Mouse (Mus musculus): ENCODE measurements around the gene Oosp2. TPM values are rescaled to one million over a fixed set of nuclear protein-coding genes. Genes with fewer than 3 reads are reported as not detected.

Gene Oosp2
- 3.6 TPM for polyA plus RNA-seq (2014; fragmentation: Illumina TruSeq; extraction: RNeasy Lipid Tissue Mini Kit (QIAGEN cat#74804); ENCODE audit: low read depth, low replicate concordance)

DNA sequence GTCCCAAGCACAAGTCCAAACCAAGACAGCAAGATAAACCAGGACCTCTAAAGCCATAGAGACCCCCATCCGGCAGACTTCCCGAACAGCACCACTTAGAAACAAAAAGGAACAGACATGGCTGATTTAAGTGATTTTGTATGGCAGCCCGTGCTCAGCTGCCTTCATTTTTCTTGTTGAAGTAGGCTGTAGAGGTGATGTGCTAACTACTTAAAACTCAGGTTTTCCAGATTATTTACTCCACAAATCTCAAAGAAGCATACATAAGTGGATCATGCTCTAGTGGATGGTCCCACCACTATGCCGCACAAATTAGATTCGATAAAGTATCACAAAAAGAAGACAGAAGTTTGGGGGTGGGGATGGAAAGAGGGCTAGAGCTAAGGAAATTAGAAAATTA, at the start of gene Oosp2:
Oosp2 (minus strand) TSS at position 101 of the 400 bp plus-strand sequence.

DNA sequence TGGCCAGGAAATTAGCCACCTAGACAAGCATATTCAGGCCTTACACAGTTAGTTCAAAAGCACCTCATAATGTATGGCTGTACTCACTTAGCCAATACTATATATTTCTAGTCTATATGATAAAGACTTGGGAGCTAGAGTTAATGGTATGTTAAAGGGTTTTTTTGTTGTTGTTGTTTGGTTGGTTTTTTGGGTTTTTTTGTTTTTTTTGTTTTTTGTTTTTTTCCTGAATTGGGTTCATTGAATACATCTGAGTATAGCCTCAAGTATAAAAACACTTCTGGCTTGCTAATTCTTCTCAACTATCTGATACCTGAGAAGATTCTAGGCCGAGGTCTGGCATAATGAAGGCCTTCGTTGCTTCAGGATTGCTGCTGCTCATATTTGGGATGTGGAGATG, 36.4 kb upstream of the Oosp2 start, which contains the start of gene Oosp3:
Oosp3 (plus strand) TSS at position 301 of the 400 bp plus-strand sequence.

DNA sequence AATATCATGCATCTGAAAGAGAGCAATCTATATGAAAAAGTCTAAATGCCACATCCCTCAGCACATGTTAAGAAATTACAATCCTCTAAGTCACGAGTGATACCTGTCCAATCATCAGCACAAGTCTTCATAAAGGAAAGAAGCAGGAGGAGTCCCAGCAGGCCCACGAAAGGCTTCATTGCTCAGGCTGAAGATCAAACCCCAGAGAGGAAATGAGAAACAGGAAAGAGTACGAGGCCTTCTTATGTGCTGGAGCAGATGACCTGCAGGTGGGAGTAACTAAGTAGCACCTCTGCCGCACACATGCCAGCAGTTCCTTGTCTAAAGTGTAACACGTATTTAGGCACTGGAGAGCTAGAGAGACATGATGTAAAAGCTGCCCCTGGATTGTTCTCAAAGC, 30.5 kb upstream of the Oosp2 start, which contains the start of gene Oosp1:
Oosp1 (minus strand) TSS at position 312 of the 400 bp plus-strand sequence.

DNA sequence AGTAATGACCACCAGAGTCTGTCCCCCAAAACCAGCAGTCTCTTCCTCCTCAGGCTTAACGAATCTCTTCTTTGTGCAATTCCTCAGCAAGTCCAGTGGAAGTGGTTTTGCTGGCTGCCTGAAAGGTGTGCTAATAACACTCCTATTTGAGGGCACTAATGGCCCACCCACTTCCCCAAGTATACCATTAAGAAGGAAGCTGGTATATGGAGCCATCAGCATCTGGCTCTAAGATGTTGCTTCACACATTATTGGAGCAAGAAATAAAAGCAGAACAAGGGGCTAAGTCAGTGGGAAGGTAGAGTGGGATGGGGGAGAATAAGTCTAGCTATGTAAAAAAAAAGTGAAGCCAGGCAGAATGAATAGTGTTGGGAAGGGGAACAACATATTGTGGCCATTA, 19.6 kb downstream of the Oosp2 start, which contains the start of gene Ms4a3:
Ms4a3 (minus strand) TSS at position 120 of the 400 bp plus-strand sequence.

DNA sequence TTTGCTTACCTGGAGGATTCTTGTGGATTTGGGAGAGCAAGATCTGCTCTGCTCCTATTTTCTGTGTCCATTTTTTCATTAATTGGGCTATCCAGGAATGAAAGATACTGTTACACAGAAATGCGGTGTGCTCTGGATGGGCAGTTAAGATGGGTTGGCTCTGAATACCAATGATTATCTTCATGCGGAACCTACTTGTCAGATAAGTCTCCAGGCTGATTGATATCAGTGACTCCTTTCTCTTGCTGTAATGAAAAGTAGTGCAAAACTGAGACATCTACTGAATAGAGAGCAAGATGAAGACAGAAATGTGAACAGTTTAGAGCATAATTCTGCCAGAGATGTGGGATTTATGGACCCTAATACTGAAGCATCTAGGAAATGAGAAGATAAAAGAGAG, 36.8 kb downstream of the Oosp2 start, which contains the start of gene Ms4a2:
Ms4a2 (minus strand) TSS at position 169 of the 400 bp plus-strand sequence.

DNA sequence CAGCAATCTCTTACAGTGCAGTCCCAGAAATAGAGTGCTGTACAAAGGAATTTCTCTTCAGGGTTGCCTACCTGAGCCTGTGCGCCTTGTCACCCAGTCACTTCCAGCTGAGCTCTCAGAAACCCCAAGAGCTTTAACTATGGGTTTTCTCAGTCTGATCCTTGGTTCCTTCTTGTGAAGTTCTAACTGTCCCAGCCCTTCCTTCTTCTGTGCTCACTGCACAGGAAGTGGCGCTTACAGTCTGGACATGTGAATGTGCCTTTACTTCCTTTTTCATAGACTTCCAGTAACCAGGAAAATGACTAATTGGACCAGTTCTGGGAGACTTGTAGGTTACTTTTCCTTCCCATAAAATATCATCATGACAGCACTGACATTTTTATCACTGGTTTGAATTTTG, 55.8 kb downstream of the Oosp2 start, which contains the start of gene Ms4a6d:
Ms4a6d (minus strand) TSS at position 247 of the 400 bp plus-strand sequence.

Other genes starting within 250 kb of the Oosp2 start
- gene Ms4a4b, start 217.0 kb downstream of the Oosp2 start, polyA plus RNA-seq (2014; fragmentation: Illumina TruSeq; extraction: RNeasy Lipid Tissue Mini Kit (QIAGEN cat#74804); ENCODE audit: low read depth, low replicate concordance): 3.3 TPM
- 37.9 TPM for gene Ms4a6c, start 191.2 kb downstream of the Oosp2 start, polyA plus RNA-seq (2014; fragmentation: Illumina TruSeq; extraction: RNeasy Lipid Tissue Mini Kit (QIAGEN cat#74804); ENCODE audit: low read depth, low replicate concordance)
- 0.82 TPM for gene Gm8369, start 174.6 kb downstream of the Oosp2 start, polyA plus RNA-seq (2014; fragmentation: Illumina TruSeq; extraction: RNeasy Lipid Tissue Mini Kit (QIAGEN cat#74804); ENCODE audit: low read depth, low replicate concordance)
- 22.9 TPM for gene Ms4a6b, start 144.0 kb downstream of the Oosp2 start, polyA plus RNA-seq (2014; fragmentation: Illumina TruSeq; extraction: RNeasy Lipid Tissue Mini Kit (QIAGEN cat#74804); ENCODE audit: low read depth, low replicate concordance)
- gene Ms4a4d, start 123.8 kb downstream of the Oosp2 start, polyA plus RNA-seq (2014; fragmentation: Illumina TruSeq; extraction: RNeasy Lipid Tissue Mini Kit (QIAGEN cat#74804); ENCODE audit: low read depth, low replicate concordance): 19.2 TPM
- 18.7 TPM for gene Ms4a6d, start 55.7 kb downstream of the Oosp2 start, polyA plus RNA-seq (2014; fragmentation: Illumina TruSeq; extraction: RNeasy Lipid Tissue Mini Kit (QIAGEN cat#74804); ENCODE audit: low read depth, low replicate concordance)
- 0.64 TPM for gene Ms4a2, start 36.8 kb downstream of the Oosp2 start, polyA plus RNA-seq (2014; fragmentation: Illumina TruSeq; extraction: RNeasy Lipid Tissue Mini Kit (QIAGEN cat#74804); ENCODE audit: low read depth, low replicate concordance)
- gene Ms4a3, start 19.7 kb downstream of the Oosp2 start, polyA plus RNA-seq (2014; fragmentation: Illumina TruSeq; extraction: RNeasy Lipid Tissue Mini Kit (QIAGEN cat#74804); ENCODE audit: low read depth, low replicate concordance): not detected
- 3.4 TPM for gene Oosp1, start 30.6 kb upstream of the Oosp2 start, polyA plus RNA-seq (2014; fragmentation: Illumina TruSeq; extraction: RNeasy Lipid Tissue Mini Kit (QIAGEN cat#74804); ENCODE audit: low read depth, low replicate concordance)
- gene Oosp3, start 36.5 kb upstream of the Oosp2 start, polyA plus RNA-seq (2014; fragmentation: Illumina TruSeq; extraction: RNeasy Lipid Tissue Mini Kit (QIAGEN cat#74804); ENCODE audit: low read depth, low replicate concordance): not detected
- not detected for gene Gif, start 87.0 kb upstream of the Oosp2 start, polyA plus RNA-seq (2014; fragmentation: Illumina TruSeq; extraction: RNeasy Lipid Tissue Mini Kit (QIAGEN cat#74804); ENCODE audit: low read depth, low replicate concordance)
- gene Mrpl16, start 109.8 kb upstream of the Oosp2 start, polyA plus RNA-seq (2014; fragmentation: Illumina TruSeq; extraction: RNeasy Lipid Tissue Mini Kit (QIAGEN cat#74804); ENCODE audit: low read depth, low replicate concordance): 58.3 TPM
- gene Stx3, start 158.8 kb upstream of the Oosp2 start, polyA plus RNA-seq (2014; fragmentation: Illumina TruSeq; extraction: RNeasy Lipid Tissue Mini Kit (QIAGEN cat#74804); ENCODE audit: low read depth, low replicate concordance): 17.1 TPM
- not detected for gene Olfr1417, start 178.7 kb upstream of the Oosp2 start, polyA plus RNA-seq (2014; fragmentation: Illumina TruSeq; extraction: RNeasy Lipid Tissue Mini Kit (QIAGEN cat#74804); ENCODE audit: low read depth, low replicate concordance)
- not detected for gene Olfr1418, start 200.5 kb upstream of the Oosp2 start, polyA plus RNA-seq (2014; fragmentation: Illumina TruSeq; extraction: RNeasy Lipid Tissue Mini Kit (QIAGEN cat#74804); ENCODE audit: low read depth, low replicate concordance)
- gene Olfr1419, start 214.5 kb upstream of the Oosp2 start, polyA plus RNA-seq (2014; fragmentation: Illumina TruSeq; extraction: RNeasy Lipid Tissue Mini Kit (QIAGEN cat#74804); ENCODE audit: low read depth, low replicate concordance): not detected
- not detected for gene Olfr1420, start 226.0 kb upstream of the Oosp2 start, polyA plus RNA-seq (2014; fragmentation: Illumina TruSeq; extraction: RNeasy Lipid Tissue Mini Kit (QIAGEN cat#74804); ENCODE audit: low read depth, low replicate concordance)

Data from adrenal gland, adult 10 weeks (tissue).